Mouse (Mus musculus): ENCODE data around the gene Grb14. TPM values are rescaled to one million over a fixed set of nuclear protein-coding genes. Genes with fewer than 3 reads are reported as not detected.

The Grb14 gene
- total and polyA plus RNA-seq, 2 experiments from 2014 or later, result 23.4 to 40.3 TPM

DNA sequence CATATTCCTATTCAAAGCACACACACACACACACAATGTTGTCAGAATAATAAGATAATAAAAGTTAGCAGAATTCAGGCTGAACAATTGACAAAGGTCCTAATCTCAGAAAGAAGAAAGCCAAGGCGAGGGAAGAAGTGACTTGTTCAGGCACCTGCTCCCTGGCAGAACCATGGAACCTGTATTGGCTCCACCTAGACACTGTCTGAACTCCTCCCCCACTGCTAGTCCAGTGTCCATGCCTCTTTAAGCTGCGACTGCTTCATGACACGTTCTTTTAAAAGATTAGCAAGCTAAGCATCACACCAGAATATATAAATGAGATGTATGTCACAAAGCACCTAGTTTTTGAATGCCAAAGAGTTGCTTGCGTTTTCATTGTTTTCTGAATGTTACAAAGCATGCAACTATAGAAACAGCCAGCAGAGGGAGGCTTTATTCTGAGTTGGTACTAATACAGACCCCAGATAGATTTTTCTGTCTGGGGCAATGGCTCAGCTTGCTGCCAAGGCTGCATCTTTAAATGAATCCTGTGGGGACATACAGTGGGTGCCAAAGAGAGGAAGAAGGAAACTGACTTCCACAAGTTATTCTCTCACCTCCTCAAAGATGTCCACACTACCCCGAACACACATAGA, 59.4 kb downstream of the Grb14 start:
- WGBS, result 27% methylated on average over 5 of the region's 5 CpGs

DNA sequence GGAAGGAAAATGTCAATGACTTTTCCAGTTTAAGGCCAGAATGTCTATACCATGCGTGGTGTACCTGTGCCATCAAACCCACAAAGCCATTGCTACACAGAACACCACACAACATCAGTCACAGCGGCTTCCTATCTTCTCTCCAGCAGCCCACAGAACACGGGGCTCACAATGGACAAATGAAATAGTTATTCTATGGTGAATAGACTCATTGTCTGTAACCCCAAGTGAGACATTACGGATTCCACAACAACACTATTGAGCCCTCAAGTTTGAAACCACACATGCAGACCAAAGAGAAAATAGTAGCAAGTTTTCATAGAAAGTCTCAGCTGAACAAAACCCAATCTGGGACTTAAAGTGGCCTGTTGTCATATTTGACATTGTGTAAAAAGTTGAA, 62.6 kb downstream of the Grb14 start:
- Histone ChIP-seq H3K4me2 (ENCODE audit: low read depth) (no peak overlapping the region), H3K4me3 (ENCODE audit: low read depth, low read length) (no peak overlapping the region), H3K27ac (ENCODE audit: low read depth, low read length) (no peak overlapping the region), H3K9me3 (ENCODE audit: low read length) (no peaks in the 10 kb centered on the region), H3K27me3 (ENCODE audit: insufficient read depth, low read length) (no peaks in the 10 kb centered on the region), H3K9ac (no peak overlapping the region), H3K36me3 (ENCODE audit: insufficient read depth) (no peaks in the 10 kb centered on the region), H3K4me1 (ENCODE audit: insufficient read depth) (no peaks in the 10 kb centered on the region)
- DNase-seq, result no peak
- no peak for ATAC-seq
- TF ChIP-seq CTCF (IDR thresholded peaks at IDR 0.05; ENCODE audit: low read depth), result no peak
- WGBS, result 66% methylated on average over 4 of the region's 4 CpGs

More for the DNA sequence above, 59.4 kb downstream of the Grb14 start:
- no peaks in the 10 kb centered on the region for H3K36me3 ChIP-seq (ENCODE audit: insufficient read depth)
- H3K9me3 ChIP-seq (ENCODE audit: low read length), result no peaks in the 10 kb centered on the region
- no peak overlapping the region for H3K4me3 ChIP-seq (ENCODE audit: low read depth, low read length)
- no peak overlapping the region for H3K27ac ChIP-seq (ENCODE audit: low read depth, low read length)
- peak; percentile 80 for DNase-seq
- H3K4me1 ChIP-seq (ENCODE audit: insufficient read depth), result 0 out of 2 replicates have a peak, but pooled peaks cover 3% of the 10 kb centered on the region
- no peaks in the 10 kb centered on the region for H3K27me3 ChIP-seq (ENCODE audit: insufficient read depth, low read length)
- peak; percentile 81 for TF ChIP-seq CTCF (IDR thresholded peaks at IDR 0.05; ENCODE audit: low read depth)
- H3K4me2 ChIP-seq (ENCODE audit: low read depth), result no peak overlapping the region; the same call in 1 of the 2 replicates
- H3K9ac ChIP-seq, result no peak overlapping the region
- peak; percentile 90 for ATAC-seq

DNA sequence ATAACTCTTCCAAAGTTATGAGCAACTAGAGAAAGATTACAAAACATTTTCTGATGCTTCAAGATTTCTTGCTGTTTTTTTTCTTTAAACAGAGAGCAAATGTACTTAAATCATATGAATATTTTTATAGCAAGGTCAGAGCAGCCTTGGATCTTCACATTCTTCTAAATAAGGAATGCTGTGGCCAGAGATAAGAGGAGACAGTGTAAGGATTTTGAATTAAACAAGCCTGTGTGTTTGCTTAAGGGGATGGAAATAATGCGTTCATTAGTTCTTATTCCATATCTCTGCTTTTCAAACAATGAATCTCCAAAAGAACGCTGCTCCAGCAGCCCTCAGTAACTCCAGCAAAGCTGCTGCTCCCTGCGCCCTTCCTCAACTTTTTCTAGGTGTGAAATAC, 63.4 kb downstream of the Grb14 start:
- TF ChIP-seq CTCF (IDR thresholded peaks at IDR 0.05; ENCODE audit: low read depth), result no peak
- Histone ChIP-seq H3K4me1 (ENCODE audit: insufficient read depth) (no peaks in the 10 kb centered on the region), H3K9ac (no peak overlapping the region), H3K9me3 (ENCODE audit: low read length) (no peaks in the 10 kb centered on the region), H3K4me3 (ENCODE audit: low read depth, low read length) (no peak overlapping the region), H3K27ac (ENCODE audit: low read depth, low read length) (no peak overlapping the region), H3K36me3 (ENCODE audit: insufficient read depth) (no peaks in the 10 kb centered on the region), H3K4me2 (ENCODE audit: low read depth) (no peak overlapping the region), H3K27me3 (ENCODE audit: insufficient read depth, low read length) (no peaks in the 10 kb centered on the region)
- WGBS, result 61% methylated on average over 3 of the region's 3 CpGs
- ATAC-seq (no peak), DNase-seq (no peak)

DNA sequence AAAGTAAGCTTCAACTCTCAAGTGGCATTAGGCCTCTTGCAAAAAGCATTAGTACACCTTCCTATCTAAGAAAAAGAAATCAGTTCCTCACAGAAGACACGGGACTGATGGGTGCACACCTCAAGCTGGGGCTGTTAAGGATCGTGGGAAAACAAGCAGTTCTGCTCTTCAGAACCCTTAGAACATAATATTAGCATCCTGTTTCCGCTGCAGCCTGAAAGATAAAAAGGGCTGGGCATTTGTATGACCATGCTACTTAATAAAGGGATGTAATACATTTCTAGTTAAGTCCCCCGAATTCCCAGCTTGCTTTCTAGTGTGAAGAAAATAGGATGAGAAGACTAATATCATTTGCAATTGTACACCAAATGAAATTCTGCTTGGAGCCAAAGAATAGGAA, 65.1 kb downstream of the Grb14 start:
- DNase-seq (no peak), ATAC-seq (no peak)
- H3K27ac ChIP-seq (ENCODE audit: low read depth, low read length), result no peak overlapping the region
- no peaks in the 10 kb centered on the region for H3K4me1 ChIP-seq (ENCODE audit: insufficient read depth)
- no peak overlapping the region for H3K9ac ChIP-seq
- H3K4me3 ChIP-seq (ENCODE audit: low read depth, low read length), result no peak overlapping the region
- H3K27me3 ChIP-seq (ENCODE audit: insufficient read depth, low read length), result no peaks in the 10 kb centered on the region
- WGBS, result 70% methylated on average over 4 of the region's 4 CpGs
- no peak overlapping the region for H3K4me2 ChIP-seq (ENCODE audit: low read depth)
- H3K36me3 ChIP-seq (ENCODE audit: insufficient read depth), result no peaks in the 10 kb centered on the region
- TF ChIP-seq CTCF (IDR thresholded peaks at IDR 0.05; ENCODE audit: low read depth), result no peak
- H3K9me3 ChIP-seq (ENCODE audit: low read length), result no peaks in the 10 kb centered on the region

DNA sequence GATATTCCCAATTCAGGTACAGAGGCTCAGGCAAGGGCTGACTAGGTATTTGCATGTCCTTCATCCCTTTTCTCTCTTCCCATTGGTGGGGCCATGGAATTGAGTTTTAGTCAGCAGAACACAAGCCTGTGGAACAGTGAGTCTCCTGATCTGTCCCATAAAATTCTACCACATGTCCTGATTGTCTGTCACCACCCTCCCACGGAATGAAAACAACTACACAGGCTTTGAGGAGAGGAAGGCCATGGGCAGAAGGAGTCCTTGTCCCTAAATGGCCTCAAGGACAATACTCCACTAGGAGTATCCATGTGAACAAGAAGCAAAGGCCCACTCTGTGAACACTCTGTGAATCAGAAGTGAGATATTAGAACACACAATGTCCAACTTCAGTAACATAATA, 69.3 kb downstream of the Grb14 start:
- 63% methylated on average over 1 of the region's 1 CpGs for WGBS
- Histone ChIP-seq H3K9ac (no peak overlapping the region), H3K4me2 (ENCODE audit: low read depth) (no peak overlapping the region)

DNA sequence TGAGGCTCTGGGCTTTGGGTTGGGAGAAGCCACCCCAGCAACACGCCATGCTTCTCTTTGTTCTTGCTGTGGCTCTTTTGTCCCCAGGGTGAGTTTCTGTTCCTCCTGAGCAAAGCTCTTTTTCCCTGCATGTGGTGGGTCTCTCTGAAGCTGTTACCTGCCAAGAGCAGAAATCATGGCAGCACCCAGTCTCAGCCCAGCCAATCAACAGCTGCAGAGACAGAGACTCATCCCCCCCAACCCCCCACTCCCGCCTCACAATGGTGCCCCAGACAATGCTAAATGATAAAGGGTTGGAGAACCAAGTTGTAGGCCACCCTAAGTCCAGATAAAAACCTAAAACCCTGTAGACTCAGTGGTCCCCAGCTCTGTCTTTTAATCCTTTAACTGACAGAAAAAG, 75.6 kb downstream of the Grb14 start:
- ATAC-seq (peak; percentile 37), DNase-seq (no peak)
- Histone ChIP-seq H3K9ac (no peak overlapping the region), H3K4me2 (ENCODE audit: low read depth) (no peak overlapping the region), H3K27ac (ENCODE audit: low read depth, low read length) (0 out of 2 replicates have a peak overlapping the region, but pooled peaks have one; percentile 29), H3K4me3 (ENCODE audit: low read depth, low read length) (no peak overlapping the region), H3K27me3 (ENCODE audit: insufficient read depth, low read length) (no peaks in the 10 kb centered on the region), H3K4me1 (ENCODE audit: insufficient read depth) (no peaks in the 10 kb centered on the region), H3K9me3 (ENCODE audit: low read length) (no peaks in the 10 kb centered on the region), H3K36me3 (ENCODE audit: insufficient read depth) (no peaks in the 10 kb centered on the region)
- WGBS, result 36% methylated on average over 2 of the region's 2 CpGs
- TF ChIP-seq CTCF (IDR thresholded peaks at IDR 0.05; ENCODE audit: low read depth), result no peak

More for the DNA sequence above, 69.3 kb downstream of the Grb14 start:
- no peaks in the 10 kb centered on the region for H3K36me3 ChIP-seq (ENCODE audit: insufficient read depth)
- H3K9me3 ChIP-seq (ENCODE audit: low read length), result no peaks in the 10 kb centered on the region
- no peak overlapping the region for H3K27ac ChIP-seq (ENCODE audit: low read depth, low read length)
- DNase-seq, result no peak
- TF ChIP-seq CTCF (IDR thresholded peaks at IDR 0.05; ENCODE audit: low read depth), result no peak
- no peak overlapping the region for H3K4me3 ChIP-seq (ENCODE audit: low read depth, low read length)
- H3K27me3 ChIP-seq (ENCODE audit: insufficient read depth, low read length), result no peaks in the 10 kb centered on the region
- H3K4me1 ChIP-seq (ENCODE audit: insufficient read depth), result no peaks in the 10 kb centered on the region
- no peak for ATAC-seq

DNA sequence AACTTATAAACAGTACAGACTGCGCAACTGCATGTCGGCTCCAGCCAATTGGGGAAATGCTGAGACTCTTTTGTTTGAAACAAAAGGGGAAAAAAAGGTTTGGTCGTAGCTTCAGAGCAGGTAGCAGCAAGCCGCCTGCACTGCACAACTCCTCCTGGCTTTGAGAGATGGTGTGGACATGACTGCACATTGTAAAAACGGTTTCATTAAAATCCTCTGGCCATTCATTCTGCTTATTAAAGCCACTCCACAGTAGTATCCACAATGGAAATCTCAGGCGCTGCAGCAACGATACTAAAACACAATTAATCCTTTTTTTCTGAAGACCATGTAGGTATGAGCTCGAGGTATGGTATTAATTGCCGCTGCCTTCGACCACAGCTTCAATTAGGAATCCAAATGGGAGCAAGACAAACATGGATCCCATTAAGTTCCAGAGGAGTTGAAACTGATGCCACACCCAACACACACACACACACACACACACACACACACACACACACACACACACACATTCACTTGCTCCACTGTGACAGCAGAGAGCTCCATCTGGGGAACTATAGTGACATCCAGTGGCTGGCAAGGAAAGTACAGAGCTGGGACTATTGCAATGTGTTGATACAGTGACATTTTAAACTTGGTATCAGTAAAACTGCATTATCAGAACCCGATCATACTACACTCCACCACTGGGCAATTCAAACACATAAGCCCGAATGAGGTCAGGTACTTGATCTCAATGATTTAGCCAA, 76.2 kb downstream of the Grb14 start:
- 55% methylated on average over 12 of the region's 12 CpGs for WGBS

More for the DNA sequence above, 76.2 kb downstream of the Grb14 start:
- DNase-seq (peak; percentile 75), ATAC-seq (peak; percentile 95)
- TF ChIP-seq CTCF (IDR thresholded peaks at IDR 0.05; ENCODE audit: low read depth), result peak; percentile 85
- Histone ChIP-seq H3K9ac (no peak overlapping the region), H3K4me2 (ENCODE audit: low read depth) (peak overlapping the region; percentile 6; the same call in 1 of the 2 replicates), H3K27ac (ENCODE audit: low read depth, low read length) (no peak overlapping the region), H3K36me3 (ENCODE audit: insufficient read depth) (no peaks in the 10 kb centered on the region), H3K9me3 (ENCODE audit: low read length) (no peaks in the 10 kb centered on the region), H3K4me1 (ENCODE audit: insufficient read depth) (no peaks in the 10 kb centered on the region), H3K27me3 (ENCODE audit: insufficient read depth, low read length) (no peaks in the 10 kb centered on the region), H3K4me3 (ENCODE audit: low read depth, low read length) (no peak overlapping the region)
